ENCODE assay signal across 17 mouse cellular contexts in the genomic region with DNA sequence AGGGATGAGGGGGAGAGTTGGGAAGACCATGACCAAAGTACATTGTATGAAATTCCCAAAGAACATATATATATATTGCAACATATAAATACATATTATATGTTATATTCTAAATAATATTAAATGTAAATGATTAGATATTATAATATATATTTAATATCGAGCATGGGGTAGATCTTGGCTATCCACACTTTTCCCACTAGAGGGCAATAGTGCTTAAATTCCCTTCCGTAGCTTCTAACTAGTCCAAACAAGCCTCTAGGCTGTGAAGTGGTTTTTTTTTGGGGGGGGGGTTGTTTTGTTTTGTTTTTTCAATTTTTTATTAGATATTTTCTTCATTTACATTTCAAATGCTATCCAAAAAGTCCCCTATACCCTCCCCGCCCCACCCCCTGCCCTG.
A peak's percentile ranks its signal among the peaks of the same experiment; 100 is the strongest.
DNase-seq lines count a peak whose midpoint lies in the region; ATAC-seq and TF ChIP-seq lines count a peak whose summit lies in the region.
"Had no signal": no experiment of that assay in that cellular context is flagged by ENCODE, and none has a peak within 500 bp of the region (broad histone marks: within the 10 kb centered on the region; RNA-seq: fewer than 3 reads in every experiment).

No protein-coding gene starts in this region.

- H3K4me1 ChIP-seq in hindbrain, postnatal 0 days (ENCODE audit: insufficient read depth, low read length): peaks cover 6% of the 10 kb centered on the region; the same call in 1 of the 2 replicates
- peaks cover 22% of the 10 kb centered on the region for H3K4me1 ChIP-seq in hindbrain, embryonic 13.5 days (replicated peaks)
- no peaks in the 10 kb centered on the region for H3K4me1 ChIP-seq in liver, embryonic 14.5 days (replicated peaks; ENCODE audit: control insufficient read depth in 2 of 2, insufficient read depth in 2 of 2, low read length in 1 of 2)
- no peaks in the 10 kb centered on the region for H3K4me1 ChIP-seq in liver, embryonic 12.5 days

- H3K36me3 ChIP-seq in hindbrain, postnatal 0 days (ENCODE audit: insufficient read depth, low read length): no peaks in the 10 kb centered on the region
- no peaks in the 10 kb centered on the region for H3K36me3 ChIP-seq in hindbrain, embryonic 13.5 days
- no peaks in the 10 kb centered on the region for H3K36me3 ChIP-seq in liver, embryonic 14.5 days (replicated peaks; ENCODE audit: control insufficient read depth, insufficient read depth, low read depth)
- no peaks in the 10 kb centered on the region for H3K36me3 ChIP-seq in liver, embryonic 12.5 days
- H3K36me3 ChIP-seq: embryonic facial prominence, embryonic 13.5 days; heart, embryonic 15.5 days; limb, embryonic 13.5 days; midbrain, embryonic 12.5 days had no signal

- no peak for DNase-seq in hindbrain, postnatal 0 days (ENCODE audit: low spot score)
- no peak for DNase-seq in liver, embryonic 14.5 days (ENCODE audit: low read depth in 3 of 3, low spot score in 3 of 3)
- peak; percentile 55 for DNase-seq in 416B (ENCODE audit: low read depth)
- peak; percentile 59 for DNase-seq in NIH3T3 (ENCODE audit: low read depth)
- DNase-seq in ovary, postnatal 14 days (ENCODE audit: low spot score): no peak
- DNase-seq: adrenal gland, postnatal 36 days; cerebellum, postnatal 25 days; kidney, adult 11 months; lung, postnatal 36 days had no signal

- no peaks in the 10 kb centered on the region for H3K27me3 ChIP-seq in hindbrain, postnatal 0 days (ENCODE audit: insufficient read depth, low read length)
- H3K27me3 ChIP-seq in hindbrain, embryonic 13.5 days: peaks cover 2% of the 10 kb centered on the region; the same call in 1 of the 2 replicates
- H3K27me3 ChIP-seq in liver, embryonic 14.5 days (ENCODE audit: control insufficient read depth, insufficient read depth, low read length): no peaks in the 10 kb centered on the region
- H3K27me3 ChIP-seq in liver, embryonic 12.5 days (replicated peaks): no peaks in the 10 kb centered on the region
- H3K27me3 ChIP-seq: embryonic facial prominence, embryonic 13.5 days had no signal

- H3K4me2 ChIP-seq in hindbrain, postnatal 0 days (ENCODE audit: low read depth, low read length): no peak overlapping the region
- no peak overlapping the region for H3K4me2 ChIP-seq in hindbrain, embryonic 13.5 days
- no peak overlapping the region for H3K4me2 ChIP-seq in liver, embryonic 14.5 days (ENCODE audit: low read depth)
- H3K4me2 ChIP-seq in liver, embryonic 12.5 days: no peak overlapping the region
- H3K4me2 ChIP-seq: embryonic facial prominence, embryonic 13.5 days; heart, embryonic 15.5 days; limb, embryonic 13.5 days; midbrain, embryonic 12.5 days had no signal

- no peaks in the 10 kb centered on the region for H3K9me3 ChIP-seq in hindbrain, postnatal 0 days (ENCODE audit: low read length)
- H3K9me3 ChIP-seq in hindbrain, embryonic 13.5 days: no peaks in the 10 kb centered on the region
- no peaks in the 10 kb centered on the region for H3K9me3 ChIP-seq in liver, embryonic 14.5 days (ENCODE audit: control insufficient read depth, low read length)
- H3K9me3 ChIP-seq in liver, embryonic 12.5 days (replicated peaks): no peaks in the 10 kb centered on the region
- H3K9me3 ChIP-seq: embryonic facial prominence, embryonic 13.5 days; heart, embryonic 15.5 days; limb, embryonic 13.5 days; midbrain, embryonic 12.5 days had no signal

- H3K9ac ChIP-seq in hindbrain, postnatal 0 days (replicated peaks; ENCODE audit: low read length): no peak overlapping the region
- no peak overlapping the region for H3K9ac ChIP-seq in hindbrain, embryonic 13.5 days
- no peak overlapping the region for H3K9ac ChIP-seq in liver, embryonic 14.5 days (replicated peaks)
- no peak overlapping the region for H3K9ac ChIP-seq in liver, embryonic 12.5 days
- H3K9ac ChIP-seq: embryonic facial prominence, embryonic 13.5 days; heart, embryonic 15.5 days; limb, embryonic 13.5 days; midbrain, embryonic 12.5 days had no signal

- WGBS in hindbrain, postnatal 0 days: 79% methylated on average over 3 of the region's 3 CpGs
- WGBS in hindbrain, embryonic 13.5 days: 82% methylated on average over 3 of the region's 3 CpGs
- 42% methylated on average over 3 of the region's 3 CpGs for whole genome bisulfite sequencing in liver, embryonic 14.5 days (ENCODE audit: insufficient replicate concordance)
- 42% methylated on average over 3 of the region's 3 CpGs for WGBS in liver, embryonic 12.5 days (ENCODE audit: insufficient replicate concordance)

- H3K4me3 ChIP-seq in hindbrain, postnatal 0 days (ENCODE audit: low read length): no peak overlapping the region
- H3K4me3 ChIP-seq in hindbrain, embryonic 13.5 days: no peak overlapping the region
- no peak overlapping the region for H3K4me3 ChIP-seq in liver, embryonic 14.5 days (ENCODE audit: insufficient read depth in 1 of 2, low read depth in 2 of 2, low read length in 2 of 2)
- H3K4me3 ChIP-seq in liver, embryonic 12.5 days: no peak overlapping the region
- H3K4me3 ChIP-seq: embryonic facial prominence, embryonic 13.5 days; heart, embryonic 15.5 days; limb, embryonic 13.5 days; midbrain, embryonic 12.5 days had no signal

- peak; percentile 37 for TF ChIP-seq CTCF in hindbrain, postnatal 0 days (IDR thresholded peaks at IDR 0.05; ENCODE audit: low read depth)
- peak; percentile 8; the same call in 1 of the 2 replicates for TF ChIP-seq CTCF in liver, embryonic 14.5 days (IDR thresholded peaks at IDR 0.05; ENCODE audit: low read depth)

- no peak for TF ChIP-seq EP300 in liver, embryonic 14.5 days (IDR thresholded peaks at IDR 0.05; ENCODE audit: low read depth)

- ATAC-seq in hindbrain, postnatal 0 days: no peak
- no peak for ATAC-seq in hindbrain, embryonic 13.5 days (ENCODE audit: low FRiP score)
- ATAC-seq in liver, embryonic 14.5 days (ENCODE audit: insufficient read depth): no peak
- no peak for ATAC-seq in liver, embryonic 12.5 days
- ATAC-seq: activated CD4-positive, CD25-positive, alpha-beta regulatory T cell, adult 4 months; CD4-positive, CD25-positive, alpha-beta regulatory T cell, adult 4 months had no signal

- no peak overlapping the region for H3K27ac ChIP-seq in hindbrain, postnatal 0 days
- no peak overlapping the region for H3K27ac ChIP-seq in hindbrain, embryonic 13.5 days
- H3K27ac ChIP-seq in liver, embryonic 14.5 days: no peak overlapping the region
- no peak overlapping the region for H3K27ac ChIP-seq in liver, embryonic 12.5 days
- H3K27ac ChIP-seq: embryonic facial prominence, embryonic 13.5 days; heart, embryonic 15.5 days; limb, embryonic 13.5 days; midbrain, embryonic 12.5 days had no signal

Comparison
In these comparisons a context has a peak if more than half of its experiments do, and no peak if none do; other contexts are left out.
1. DNase-seq: peak in 416B (single experiment) and NIH3T3 (single experiment); none in hindbrain, postnatal 0 days (single experiment), liver, embryonic 14.5 days (0 of 3) and ovary, postnatal 14 days (single experiment).